Mouse (Mus musculus): ENCODE results near the gene Gm11985. TPM values are rescaled to one million over a fixed set of nuclear protein-coding genes. Genes with fewer than 3 reads are reported as not detected.
A peak's percentile ranks its signal among the peaks of the same experiment; 100 is the strongest.
"Not testable (repeated sequence)": the region's sequence is repeated elsewhere in the genome, so short reads cannot be mapped to it uniquely, and the experiment has no call there.

Gm11985 gene
- not detected in 2 replicates for polyA plus RNA-seq (2015; fragmentation: Nextera tagmentation; extraction: Ambion mirVana)

GRCm38 (mm10) chr11:7188469-7188868 is at the start of gene Gm11985:
Gm11985 (minus strand) TSS chr11:7188569.
- no peak for ATAC-seq (replicated peaks; ENCODE audit: insufficient number of reproducible peaks, insufficient read depth, low FRiP score, low read depth)
- H3K4me3 ChIP-seq, result no peak within 1 kb of the TSS
- 82% methylated on average over 13 of the region's 13 CpGs for WGBS
- H3K36me3 ChIP-seq, result no peaks in the 10 kb centered on the region
- H3K4me2 ChIP-seq, result no peak within 1 kb of the TSS
- H3K27me3 ChIP-seq, result no peaks in the 10 kb centered on the region
- no peaks in the 10 kb centered on the region for H3K9me3 ChIP-seq (replicated peaks)
- peaks cover 14% of the 10 kb centered on the region for H3K4me1 ChIP-seq (replicated peaks)
- no peak within 1 kb of the TSS for H3K9ac ChIP-seq
- no peak within 1 kb of the TSS for H3K27ac ChIP-seq

- Histone ChIP-seq H3K9ac (no peak overlapping the region), H3K27ac (peak overlapping the region; percentile 61), H3K4me3 (no peak overlapping the region), H3K36me3 (no peaks in the 10 kb centered on the region), H3K9me3 (replicated peaks) (no peaks in the 10 kb centered on the region), H3K27me3 (no peaks in the 10 kb centered on the region), H3K4me1 (replicated peaks) (peaks cover 4% of the 10 kb centered on the region; the same call in 1 of the 2 replicates), H3K4me2 (no peak overlapping the region)
- ATAC-seq (replicated peaks; ENCODE audit: insufficient number of reproducible peaks, insufficient read depth, low FRiP score, low read depth), result peak; percentile 69
- WGBS, result 44% methylated on average over 6 of the region's 6 CpGs
Measured at GRCm38 (mm10) chr11:7237712-7238111, 49.3 kb upstream of the Gm11985 start.

GRCm38 (mm10) chr11:7236751-7237150 is 48.4 kb upstream of the Gm11985 start:
- Histone ChIP-seq H3K27ac (no peak overlapping the region), H3K9me3 (replicated peaks) (no peaks in the 10 kb centered on the region), H3K27me3 (no peaks in the 10 kb centered on the region), H3K4me2 (no peak overlapping the region), H3K9ac (no peak overlapping the region), H3K4me1 (replicated peaks) (peaks cover 4% of the 10 kb centered on the region; the same call in 1 of the 2 replicates), H3K4me3 (no peak overlapping the region), H3K36me3 (no peaks in the 10 kb centered on the region)
- ATAC-seq (replicated peaks; ENCODE audit: insufficient number of reproducible peaks, insufficient read depth, low FRiP score, low read depth), result no peak
- WGBS, result 91% methylated on average over 2 of the region's 2 CpGs

- Histone ChIP-seq H3K9me3 (replicated peaks) (no peaks in the 10 kb centered on the region), H3K4me2 (no peak overlapping the region), H3K36me3 (no peaks in the 10 kb centered on the region), H3K27me3 (no peaks in the 10 kb centered on the region), H3K9ac (no peak overlapping the region), H3K27ac (no peak overlapping the region), H3K4me3 (no peak overlapping the region), H3K4me1 (replicated peaks) (peaks cover 4% of the 10 kb centered on the region; the same call in 1 of the 2 replicates)
- WGBS, result 65% methylated on average over 3 of the region's 3 CpGs
- ATAC-seq (replicated peaks; ENCODE audit: insufficient number of reproducible peaks, insufficient read depth, low FRiP score, low read depth), result no peak
Measured at GRCm38 (mm10) chr11:7234981-7235609, 46.7 kb upstream of the Gm11985 start.

- no peak overlapping the region for H3K4me2 ChIP-seq
- no peaks in the 10 kb centered on the region for H3K9me3 ChIP-seq (replicated peaks)
- H3K27me3 ChIP-seq, result no peaks in the 10 kb centered on the region
- peaks cover 4% of the 10 kb centered on the region; the same call in 1 of the 2 replicates for H3K4me1 ChIP-seq (replicated peaks)
- H3K36me3 ChIP-seq, result no peaks in the 10 kb centered on the region
- no peak overlapping the region for H3K9ac ChIP-seq
- ATAC-seq (replicated peaks; ENCODE audit: insufficient number of reproducible peaks, insufficient read depth, low FRiP score, low read depth), result no peak
- H3K4me3 ChIP-seq, result no peak overlapping the region
- H3K27ac ChIP-seq, result no peak overlapping the region
- WGBS, result 62% methylated on average over 1 of the region's 1 CpGs
Measured at GRCm38 (mm10) chr11:7234436-7234835, 46.1 kb upstream of the Gm11985 start.

GRCm38 (mm10) chr11:7233333-7233732 is 45.0 kb upstream of the Gm11985 start:
- H3K27me3 ChIP-seq, result no peaks in the 10 kb centered on the region
- no peaks in the 10 kb centered on the region for H3K9me3 ChIP-seq (replicated peaks)
- no peak overlapping the region for H3K9ac ChIP-seq
- no peak overlapping the region for H3K4me3 ChIP-seq
- WGBS, result 66% methylated on average over 2 of the region's 2 CpGs
- no peak overlapping the region for H3K4me2 ChIP-seq
- H3K36me3 ChIP-seq, result no peaks in the 10 kb centered on the region
- peaks cover 4% of the 10 kb centered on the region; the same call in 1 of the 2 replicates for H3K4me1 ChIP-seq (replicated peaks)
- ATAC-seq (replicated peaks; ENCODE audit: insufficient number of reproducible peaks, insufficient read depth, low FRiP score, low read depth), result no peak
- H3K27ac ChIP-seq, result no peak overlapping the region

GRCm38 (mm10) chr11:7231958-7232357 is 43.6 kb upstream of the Gm11985 start:
- Histone ChIP-seq H3K4me3 (no peak overlapping the region), H3K27ac (no peak overlapping the region), H3K4me2 (no peak overlapping the region), H3K9me3 (replicated peaks) (no peaks in the 10 kb centered on the region), H3K36me3 (no peaks in the 10 kb centered on the region), H3K9ac (no peak overlapping the region), H3K4me1 (replicated peaks) (no peaks in the 10 kb centered on the region), H3K27me3 (no peaks in the 10 kb centered on the region)
- no peak for ATAC-seq (replicated peaks; ENCODE audit: insufficient number of reproducible peaks, insufficient read depth, low FRiP score, low read depth)
- 87% methylated on average over 4 of the region's 4 CpGs for WGBS

GRCm38 (mm10) chr11:7230000-7230399 is 41.6 kb upstream of the Gm11985 start:
- no peak overlapping the region for H3K9ac ChIP-seq
- no peaks in the 10 kb centered on the region for H3K36me3 ChIP-seq
- no peak for ATAC-seq (replicated peaks; ENCODE audit: insufficient number of reproducible peaks, insufficient read depth, low FRiP score, low read depth)
- H3K4me2 ChIP-seq, result no peak overlapping the region
- H3K4me1 ChIP-seq (replicated peaks), result no peaks in the 10 kb centered on the region
- no peaks in the 10 kb centered on the region for H3K9me3 ChIP-seq (replicated peaks)
- WGBS, result 69% methylated on average over 4 of the region's 4 CpGs
- no peak overlapping the region for H3K4me3 ChIP-seq
- no peak overlapping the region for H3K27ac ChIP-seq
- no peaks in the 10 kb centered on the region for H3K27me3 ChIP-seq

GRCm38 (mm10) chr11:7228107-7228506 is 39.7 kb upstream of the Gm11985 start:
- Histone ChIP-seq H3K9ac (no peak overlapping the region), H3K27ac (no peak overlapping the region), H3K27me3 (no peaks in the 10 kb centered on the region), H3K4me2 (no peak overlapping the region), H3K9me3 (replicated peaks) (no peaks in the 10 kb centered on the region), H3K4me1 (replicated peaks) (no peaks in the 10 kb centered on the region), H3K4me3 (no peak overlapping the region), H3K36me3 (no peaks in the 10 kb centered on the region)
- 78% methylated on average over 4 of the region's 4 CpGs for WGBS
- no peak for ATAC-seq (replicated peaks; ENCODE audit: insufficient number of reproducible peaks, insufficient read depth, low FRiP score, low read depth)

- no peaks in the 10 kb centered on the region for H3K27me3 ChIP-seq
- H3K9me3 ChIP-seq (replicated peaks), result no peaks in the 10 kb centered on the region
- no peak overlapping the region for H3K27ac ChIP-seq
- peak; percentile 27; the same call in 1 of the 2 replicates for ATAC-seq (replicated peaks; ENCODE audit: insufficient number of reproducible peaks, insufficient read depth, low FRiP score, low read depth)
- no peak overlapping the region for H3K4me2 ChIP-seq
- H3K4me3 ChIP-seq, result no peak overlapping the region
- no peaks in the 10 kb centered on the region for H3K4me1 ChIP-seq (replicated peaks)
- no peak overlapping the region for H3K9ac ChIP-seq
- no peaks in the 10 kb centered on the region for H3K36me3 ChIP-seq
- 77% methylated on average over 7 of the region's 7 CpGs for WGBS
Measured at GRCm38 (mm10) chr11:7226810-7227550, 38.6 kb upstream of the Gm11985 start.

- no peak overlapping the region for H3K9ac ChIP-seq
- H3K27me3 ChIP-seq, result no peaks in the 10 kb centered on the region
- ATAC-seq (replicated peaks; ENCODE audit: insufficient number of reproducible peaks, insufficient read depth, low FRiP score, low read depth), result no peak
- no peak overlapping the region for H3K4me2 ChIP-seq
- no peaks in the 10 kb centered on the region for H3K4me1 ChIP-seq (replicated peaks)
- no peaks in the 10 kb centered on the region for H3K9me3 ChIP-seq (replicated peaks)
- H3K36me3 ChIP-seq, result no peaks in the 10 kb centered on the region
- no peak overlapping the region for H3K4me3 ChIP-seq
- 61% methylated on average over 2 of the region's 2 CpGs for WGBS
- no peak overlapping the region for H3K27ac ChIP-seq
Measured at GRCm38 (mm10) chr11:7226200-7226599, 37.8 kb upstream of the Gm11985 start.

GRCm38 (mm10) chr11:7221826-7222225 is 33.5 kb upstream of the Gm11985 start:
- not testable (repeated sequence) for H3K27ac ChIP-seq; ATAC-seq (replicated peaks; ENCODE audit: insufficient number of reproducible peaks, insufficient read depth, low FRiP score, low read depth); H3K9ac ChIP-seq; H3K4me1 ChIP-seq (replicated peaks); H3K4me3 ChIP-seq; H3K9me3 ChIP-seq (replicated peaks); H3K36me3 ChIP-seq; H3K4me2 ChIP-seq; H3K27me3 ChIP-seq
- 73% methylated on average over 8 of the region's 8 CpGs for WGBS
